Mouse (Mus musculus) frontal cortex, postnatal 25 days (tissue): ENCODE results near the gene Fam168b.

Experiments
- DNase-seq, 2 experiments: peaks; one replicate each; pipeline ENCODE4 v3.0.0; 2022; ENCODE audit warnings: low spot score in 2 of 2

The Fam168b gene

GRCm38 (mm10) chr1:34842887-34843618, at the start of gene Fam168b:
Gene Fam168b (minus strand): TSS chr1:34843065.
- peak; percentile 72 to 78 for DNase-seq

GRCm38 (mm10) chr1:34892466-34892865, 49.6 kb upstream of the Fam168b start:
- no peak for DNase-seq

- DNase-seq, result peak; percentile 48 to 59
These were observed 48.9 kb upstream of the Fam168b start for GRCm38 (mm10) chr1:34891559-34892289.

- no peak for DNase-seq
These were observed 40.9 kb upstream of the Fam168b start for GRCm38 (mm10) chr1:34883776-34884175.

- no peak for DNase-seq
These were observed 36.7 kb upstream of the Fam168b start for GRCm38 (mm10) chr1:34879611-34880010.

- no peak for DNase-seq
These were observed 30.7 kb upstream of the Fam168b start for GRCm38 (mm10) chr1:34873551-34873950.

- no peak for DNase-seq
These were observed 28.3 kb upstream of the Fam168b start for GRCm38 (mm10) chr1:34871170-34871569.

- no peak for DNase-seq
These were observed 26.4 kb upstream of the Fam168b start for GRCm38 (mm10) chr1:34869231-34869630.

GRCm38 (mm10) chr1:34868391-34868790, 25.5 kb upstream of the Fam168b start:
- DNase-seq, result no peak

- DNase-seq, result no peak
These were observed 24.7 kb upstream of the Fam168b start for GRCm38 (mm10) chr1:34867574-34867955.

- DNase-seq, result peak; percentile 83 to 86
These were observed 24.1 kb upstream of the Fam168b start for GRCm38 (mm10) chr1:34866815-34867573.

- no peak for DNase-seq
These were observed 23.0 kb upstream of the Fam168b start for GRCm38 (mm10) chr1:34865866-34866265.

- DNase-seq, result no peak
These were observed 21.4 kb upstream of the Fam168b start for GRCm38 (mm10) chr1:34864243-34864642.

- no peak for DNase-seq
These were observed 20.5 kb upstream of the Fam168b start for GRCm38 (mm10) chr1:34863323-34863722.

GRCm38 (mm10) chr1:34862877-34863276, 20.0 kb upstream of the Fam168b start:
- no peak for DNase-seq

GRCm38 (mm10) chr1:34860205-34860604, 17.3 kb upstream of the Fam168b start:
- no peak for DNase-seq

GRCm38 (mm10) chr1:34859761-34860160, 16.9 kb upstream of the Fam168b start:
- DNase-seq, result no peak

GRCm38 (mm10) chr1:34858671-34859070, 15.8 kb upstream of the Fam168b start:
- DNase-seq, result no peak

GRCm38 (mm10) chr1:34855056-34855739, 12.3 kb upstream of the Fam168b start:
- DNase-seq, result no peak

- no peak for DNase-seq
These were observed 10.9 kb upstream of the Fam168b start for GRCm38 (mm10) chr1:34853786-34854185.

GRCm38 (mm10) chr1:34852116-34852878, 9.4 kb upstream of the Fam168b start:
- no peak for DNase-seq
